Mouse (Mus musculus) stomach, embryonic 14.5 days (tissue): ENCODE data around the gene Paqr4. TPM values are rescaled to one million over a fixed set of nuclear protein-coding genes. Genes with fewer than 3 reads are reported as not detected.
A peak's percentile ranks its signal among the peaks of the same experiment; 100 is the strongest.

Experiments used
- ATAC-seq: fragments of 200-750 bp; cut with Nextera tagmentation; 2 replicates; pipeline ENCODE4 v1.8.0; 2017; ENCODE audit warnings: low read depth, moderate TSS enrichment; ENCODE audit not compliant: insufficient number of reproducible peaks, insufficient read depth, low FRiP score
- H3K27ac ChIP-seq: fragments of 300-500 bp; sonication (generic); 2 replicates; pipeline ENCODE4 v1.5.1; 2014; ENCODE audit warnings: mild to moderate bottlenecking, low read length, moderate library complexity, mixed read lengths
- H3K27me3 ChIP-seq: fragments of 300-500 bp; sonication (generic); 2 replicates; pipeline ENCODE4 v1.6.1; 2014; ENCODE audit warnings: low read length, control low read depth, mixed read lengths; ENCODE audit not compliant: control insufficient read depth, insufficient read depth
- H3K36me3 ChIP-seq: fragments of 300-500 bp; sonication (generic); 2 replicates; pipeline ENCODE4 v1.6.1; 2014; ENCODE audit warnings: mild to moderate bottlenecking, control low read depth, low read length, moderate library complexity, mixed read lengths; ENCODE audit not compliant: control insufficient read depth, insufficient read depth
- H3K4me1 ChIP-seq: fragments of 300-500 bp; sonication (generic); 2 replicates; pipeline ENCODE4 v1.6.1; 2014; ENCODE audit warnings: low read length, control low read depth, mixed read lengths; ENCODE audit not compliant: control insufficient read depth, insufficient read depth
- H3K4me2 ChIP-seq: fragments of 300-500 bp; sonication (generic); replicated peaks from 2 replicates; pipeline ENCODE4 v1.6.1; 2014; ENCODE audit warnings: low read depth, low read length, control low read depth
- H3K4me3 ChIP-seq: fragments of 300-500 bp; sonication (generic); 2 replicates; pipeline ENCODE4 v1.5.1; 2014; ENCODE audit warnings: low read depth, low read length, control low read depth
- H3K9ac ChIP-seq: fragments of 300-500 bp; sonication (generic); replicated peaks from 2 replicates; pipeline ENCODE4 v1.6.1; 2014; ENCODE audit warnings: low read depth, mild to moderate bottlenecking, control low read depth, low read length, moderate library complexity, mixed read lengths
- H3K9me3 ChIP-seq: fragments of 300-500 bp; sonication (generic); 2 replicates; pipeline ENCODE4 v1.6.1; 2016; ENCODE audit warnings: low read depth, low read length, control low read depth; ENCODE audit not compliant: control insufficient read depth
- whole genome bisulfite sequencing: fragments of 180-500 bp; shearing (Covaris S2); extraction: QIAGEN DNeasy Blood & Tissue Kit; methylation state at CpG from one replicate; pipeline ENCODE4 v1.1.7; 2014; 5-methylcytosine and 5-hydroxymethylcytosine counted together
- polyA plus RNA-seq: library from polyadenylated mRNA; unstranded; fragments of >200 nt; fragmentation: Nextera tagmentation; extraction: Ambion mirVana; gene quantifications from 2 replicates; pipeline ENCODE4 v1.2.1, GENCODE M21; 2014

Paqr4 gene
- polyA plus RNA-seq, 1 experiment from 2014 or later: 24.7 TPM

DNA sequence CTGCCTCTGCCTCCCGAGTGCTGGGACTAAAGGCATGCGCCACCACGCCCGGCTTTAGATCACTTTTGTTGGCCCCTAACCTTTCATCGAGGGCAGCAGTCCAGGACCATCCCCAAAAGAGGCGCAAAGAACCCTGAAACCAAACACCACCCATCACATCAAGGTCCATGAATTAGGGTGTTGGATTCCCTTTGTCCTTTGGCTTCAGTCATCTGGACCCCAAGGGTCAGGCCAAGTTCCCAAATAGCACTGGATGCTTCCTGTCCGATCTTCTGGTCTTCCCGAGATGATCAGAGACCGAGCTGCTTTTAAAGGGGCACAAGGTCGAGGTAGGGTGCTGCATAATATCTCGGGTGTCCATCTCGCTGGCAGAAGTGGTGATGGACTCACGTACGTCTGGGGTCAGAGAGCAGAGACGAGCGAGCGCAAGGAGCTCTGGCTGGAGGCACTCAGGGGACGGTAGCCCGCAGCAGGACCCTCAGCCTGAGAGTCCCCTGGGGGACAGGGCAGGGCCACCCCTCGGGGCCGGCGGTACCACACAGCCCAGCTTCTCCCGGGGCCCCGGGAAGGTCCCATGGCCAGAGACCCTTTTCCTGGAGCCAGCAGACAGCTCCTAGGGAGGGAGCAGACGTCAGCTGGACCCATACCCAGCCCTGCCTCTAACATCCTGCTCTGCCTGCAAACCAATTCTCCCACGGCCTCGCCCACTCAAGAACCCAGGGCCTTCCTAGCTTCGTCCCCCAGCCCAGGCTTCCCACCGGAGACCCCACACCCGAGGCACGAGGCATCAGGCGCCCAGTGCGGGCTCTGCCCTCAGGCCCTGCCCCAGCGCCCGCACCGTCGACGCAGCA, 917 bp upstream of the Paqr4 start:
- Histone ChIP-seq H3K27ac (no peak overlapping the region), H3K9me3 (no peaks in the 10 kb centered on the region), H3K4me3 (peak overlapping the region; percentile 14; the same call in 1 of the 2 replicates), H3K4me1 (peaks cover 25% of the 10 kb centered on the region; the same call in 1 of the 2 replicates), H3K9ac (no peak overlapping the region), H3K4me2 (peak overlapping the region; percentile 2; the same call in 1 of the 2 replicates), H3K36me3 (peaks cover 9% of the 10 kb centered on the region; the same call in 1 of the 2 replicates), H3K27me3 (peaks cover 40% of the 10 kb centered on the region)
- WGBS: 45% methylated on average over 38 of the region's 38 CpGs
- no peak for ATAC-seq

DNA sequence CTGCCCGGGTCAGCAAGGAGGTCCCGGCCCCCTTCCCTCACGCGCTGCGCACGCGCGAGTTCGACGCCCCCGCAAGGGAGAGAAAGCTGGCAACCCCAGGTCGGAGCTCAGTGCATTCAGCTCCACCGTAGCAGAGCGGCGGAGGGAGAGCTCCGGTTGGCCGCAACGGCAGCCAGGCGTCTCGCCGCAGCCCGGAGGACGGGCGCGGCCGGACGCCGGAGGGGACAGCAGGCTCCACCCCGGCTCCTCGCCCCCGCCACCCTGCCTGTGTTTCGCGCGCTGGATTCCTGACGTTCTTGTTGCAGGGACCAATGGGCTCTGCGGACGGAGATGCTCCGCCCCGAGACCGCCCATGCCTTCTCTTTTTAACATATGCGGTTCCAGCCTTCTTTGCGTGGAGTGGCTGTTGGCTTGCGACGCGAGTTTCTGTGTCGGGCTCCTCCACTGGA, 507 bp downstream of the Paqr4 start:
- peak overlapping the region; percentile 51 for H3K9ac ChIP-seq
- under 1% methylated on average over 46 of the region's 46 CpGs for WGBS
- peak overlapping the region; percentile 99 for H3K4me2 ChIP-seq
- peak overlapping the region; percentile 22; the same call in 1 of the 2 replicates for H3K27ac ChIP-seq
- peak; percentile 84 for ATAC-seq
- H3K27me3 ChIP-seq: peaks cover 31% of the 10 kb centered on the region
- H3K4me1 ChIP-seq: peaks cover 17% of the 10 kb centered on the region; the same call in 1 of the 2 replicates
- H3K36me3 ChIP-seq: peaks cover 9% of the 10 kb centered on the region; the same call in 1 of the 2 replicates
- no peaks in the 10 kb centered on the region for H3K9me3 ChIP-seq
- peak overlapping the region; percentile 73 for H3K4me3 ChIP-seq

DNA sequence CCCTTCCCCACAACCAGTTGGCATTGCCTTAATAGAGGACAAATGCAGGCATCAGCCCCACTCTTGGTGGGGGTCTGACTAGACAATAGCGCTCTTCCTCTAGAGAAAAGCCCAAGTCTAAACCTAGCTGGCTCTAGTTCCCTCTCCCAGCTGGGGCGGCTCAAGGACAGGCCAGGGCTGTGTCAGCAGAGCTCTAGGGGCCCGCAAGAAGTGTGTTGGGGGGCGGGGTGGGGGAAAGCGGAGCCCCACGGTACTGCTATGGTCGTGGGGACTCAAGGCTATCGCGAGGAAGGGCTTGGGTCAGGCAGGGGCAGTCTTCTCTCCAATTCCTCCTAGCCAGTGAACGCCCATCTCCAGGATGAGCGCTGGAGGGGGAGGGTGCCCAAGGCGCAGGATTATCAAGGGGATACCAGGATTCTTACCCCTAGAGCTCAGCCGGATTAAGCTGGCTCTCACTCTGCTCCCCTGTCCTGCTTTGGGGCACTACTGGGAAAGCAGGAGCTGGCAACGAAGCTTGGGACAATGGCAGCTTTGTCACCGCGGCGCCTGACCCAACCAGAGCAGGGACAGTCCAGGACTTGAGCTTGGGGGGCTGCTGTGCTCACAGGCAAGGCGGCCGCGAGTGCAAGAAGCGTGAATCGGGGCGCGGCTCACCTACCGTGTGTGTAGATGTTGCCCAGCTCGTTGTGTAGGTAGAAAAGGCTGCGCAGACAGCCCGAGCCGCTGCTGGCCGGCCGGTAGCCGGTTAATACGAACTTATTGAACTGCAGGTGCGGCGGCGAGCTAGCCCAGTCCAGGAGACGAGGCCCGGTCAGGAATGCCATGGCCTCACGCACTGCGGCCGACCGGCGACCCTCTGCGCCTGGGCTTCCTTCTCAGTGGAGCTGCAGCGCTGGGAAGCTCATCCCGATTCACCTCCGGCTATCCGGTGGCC, 1.2 kb downstream of the Paqr4 start:
- H3K4me2 ChIP-seq: peak overlapping the region; percentile 99
- peak; percentile 3; the same call in 1 of the 2 replicates for ATAC-seq
- H3K36me3 ChIP-seq: peaks cover 9% of the 10 kb centered on the region; the same call in 1 of the 2 replicates
- no peaks in the 10 kb centered on the region for H3K9me3 ChIP-seq
- peak overlapping the region; percentile 73 for H3K4me3 ChIP-seq
- H3K27me3 ChIP-seq: peaks cover 27% of the 10 kb centered on the region
- H3K4me1 ChIP-seq: peaks cover 11% of the 10 kb centered on the region; the same call in 1 of the 2 replicates
- 1% methylated on average over 48 of the region's 48 CpGs for WGBS
- H3K27ac ChIP-seq: peak overlapping the region; percentile 22; the same call in 1 of the 2 replicates
- peak overlapping the region; percentile 51 for H3K9ac ChIP-seq

DNA sequence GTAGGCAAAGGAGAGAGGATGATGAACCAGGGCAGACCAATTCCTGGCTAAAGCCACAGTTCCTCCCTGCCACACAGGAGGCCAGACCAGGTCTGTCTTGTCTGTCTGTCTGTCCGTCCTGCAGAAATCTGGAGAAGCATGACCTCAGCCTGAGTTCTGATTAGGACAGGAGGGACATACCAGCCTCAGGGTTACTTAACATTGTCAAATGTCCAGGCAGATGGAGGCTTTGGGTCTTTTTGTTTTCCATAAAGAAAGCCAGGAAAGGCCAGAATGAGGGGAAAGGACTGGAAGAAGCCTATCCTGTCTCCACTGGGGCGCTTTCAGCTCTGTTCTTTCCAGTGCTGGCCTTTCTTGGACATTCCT, 1.8 kb downstream of the Paqr4 start:
- Histone ChIP-seq H3K36me3 (peaks cover 10% of the 10 kb centered on the region), H3K27ac (no peak overlapping the region), H3K4me3 (peak overlapping the region; percentile 73), H3K9ac (peak overlapping the region; percentile 51; the same call in 1 of the 2 replicates), H3K4me1 (peaks cover 10% of the 10 kb centered on the region; the same call in 1 of the 2 replicates), H3K9me3 (no peaks in the 10 kb centered on the region), H3K4me2 (peak overlapping the region; percentile 99), H3K27me3 (peaks cover 26% of the 10 kb centered on the region)
- no peak for ATAC-seq
- WGBS: 35% methylated on average over 2 of the region's 2 CpGs

DNA sequence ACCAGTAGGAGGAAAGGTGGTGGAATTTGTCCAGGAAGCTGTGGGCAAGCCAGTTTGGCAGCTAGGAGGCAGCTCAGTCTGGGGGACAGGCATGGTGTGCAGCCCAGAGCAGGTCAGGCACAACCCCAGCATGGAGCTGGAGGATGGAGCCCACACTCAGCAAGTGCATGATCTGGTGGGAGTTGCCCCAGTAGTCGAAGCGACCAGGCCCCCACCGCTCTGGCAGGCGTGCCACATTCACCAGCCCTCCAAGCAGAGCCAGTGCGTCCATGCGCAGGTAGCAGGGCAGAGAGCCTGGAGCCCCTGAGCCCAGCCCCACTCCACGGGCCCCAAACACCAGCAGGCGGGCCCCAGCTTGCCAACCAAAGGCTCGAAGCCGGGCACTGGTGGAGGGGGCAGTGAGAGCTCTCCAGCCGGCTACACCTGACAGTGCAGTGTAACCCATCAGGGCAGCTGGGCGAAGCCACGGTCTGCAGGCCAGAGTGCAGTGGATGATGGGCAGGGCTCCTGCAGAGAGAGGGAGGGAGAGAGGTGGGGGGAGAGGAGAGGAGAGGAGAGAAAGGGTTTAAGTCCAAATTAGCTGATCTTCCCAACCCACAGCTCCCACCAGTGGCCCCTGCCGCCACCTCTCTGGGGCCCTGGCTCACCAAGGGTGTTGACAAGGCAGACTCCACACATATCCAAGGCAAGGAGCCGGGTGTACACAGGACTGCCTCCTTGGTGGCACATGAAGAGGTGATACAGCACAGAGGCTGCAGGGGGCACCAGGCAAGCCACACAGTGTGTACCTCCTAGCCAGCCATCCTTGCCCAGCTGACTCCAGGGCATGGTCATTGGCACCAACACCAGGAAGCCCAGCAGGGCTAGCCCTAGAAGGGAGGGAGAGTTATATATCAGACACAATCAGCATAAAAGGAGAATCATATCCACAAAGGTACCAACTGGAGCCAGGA, 2.9 kb downstream of the Paqr4 start:
- 0 out of 2 replicates have a peak overlapping the region, but pooled peaks have one; percentile 1 for H3K9ac ChIP-seq
- no peak overlapping the region for H3K4me3 ChIP-seq
- ATAC-seq: no peak
- H3K27me3 ChIP-seq: peaks cover 18% of the 10 kb centered on the region
- H3K36me3 ChIP-seq: peaks cover 13% of the 10 kb centered on the region
- 67% methylated on average over 15 of the region's 15 CpGs for WGBS
- H3K4me1 ChIP-seq: peaks cover 10% of the 10 kb centered on the region; the same call in 1 of the 2 replicates
- H3K9me3 ChIP-seq: no peaks in the 10 kb centered on the region
- no peak overlapping the region for H3K4me2 ChIP-seq
- no peak overlapping the region for H3K27ac ChIP-seq

DNA sequence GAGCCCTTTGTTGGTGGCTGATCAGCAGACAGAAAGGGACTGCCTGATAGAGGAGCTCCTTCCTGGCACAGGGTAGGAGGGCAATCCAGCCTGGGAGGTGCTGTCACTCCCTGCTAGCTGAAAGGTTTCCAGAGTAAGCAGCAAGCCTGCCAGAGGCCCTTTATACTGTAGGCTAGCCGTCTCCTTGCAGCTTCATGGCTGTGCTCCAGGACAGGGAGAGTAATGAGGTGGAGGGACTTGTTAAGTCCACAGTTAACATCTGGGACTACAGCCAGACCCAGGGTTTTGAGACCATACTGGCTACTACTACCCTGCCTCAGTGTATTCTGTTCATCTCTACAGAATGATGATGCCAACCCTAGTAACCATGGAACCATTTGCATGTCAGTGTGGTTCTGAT, 6.3 kb downstream of the Paqr4 start:
- no peak for ATAC-seq
- H3K27ac ChIP-seq: no peak overlapping the region

DNA sequence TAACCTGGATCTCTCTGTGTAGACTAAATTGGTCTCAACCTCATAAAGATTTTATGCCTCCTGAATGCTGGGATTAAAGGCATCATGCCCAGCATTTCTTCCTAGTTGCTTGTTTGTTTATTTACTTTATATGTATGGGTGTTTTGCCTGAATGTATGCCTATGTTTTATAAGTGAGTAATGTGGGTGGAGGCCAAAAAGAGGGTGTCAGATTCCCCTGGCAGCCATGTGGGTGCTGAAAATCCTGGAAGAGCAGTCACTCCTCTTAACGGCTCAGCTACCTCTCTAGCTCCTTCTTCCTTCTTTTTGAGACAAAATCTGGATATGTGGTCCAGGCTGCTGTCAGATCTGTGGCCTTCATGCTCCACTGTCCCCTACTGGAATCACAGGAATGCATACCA, 10.2 kb downstream of the Paqr4 start:
- Histone ChIP-seq H3K9ac (no peak overlapping the region), H3K9me3 (no peaks in the 10 kb centered on the region), H3K27ac (no peak overlapping the region), H3K4me3 (no peak overlapping the region), H3K4me1 (peaks cover 7% of the 10 kb centered on the region; the same call in 1 of the 2 replicates), H3K36me3 (peaks cover 4% of the 10 kb centered on the region; the same call in 1 of the 2 replicates), H3K4me2 (no peak overlapping the region), H3K27me3 (no peaks in the 10 kb centered on the region)
- ATAC-seq: no peak
- 70% methylated on average over 1 of the region's 1 CpGs for WGBS

More for the DNA sequence above, 6.3 kb downstream of the Paqr4 start:
- H3K4me1 ChIP-seq: peaks cover 7% of the 10 kb centered on the region; the same call in 1 of the 2 replicates
- no peak overlapping the region for H3K4me2 ChIP-seq
- H3K9me3 ChIP-seq: no peaks in the 10 kb centered on the region
- no peak overlapping the region for H3K9ac ChIP-seq
- H3K4me3 ChIP-seq: no peak overlapping the region
- H3K36me3 ChIP-seq: peaks cover 13% of the 10 kb centered on the region
- 60% methylated on average over 1 of the region's 1 CpGs for WGBS
- no peaks in the 10 kb centered on the region for H3K27me3 ChIP-seq
